9 mouse cellular contexts compared by ENCODE assay signal in genomic region chr1:61139291-61139983, GRCm38 (mm10).
A peak's percentile ranks its signal among the peaks of the same experiment; 100 is the strongest.
DNase-seq lines count a peak whose midpoint lies in the region; ATAC-seq and TF ChIP-seq lines count a peak whose summit lies in the region.
"Had no signal": no experiment of that assay in that cellular context is flagged by ENCODE, and none has a peak within 500 bp of the region (broad histone marks: within the 10 kb centered on the region; RNA-seq: fewer than 3 reads in every experiment).

No protein-coding gene starts in this region.

- peak; percentile 32 for DNase-seq in kidney, adult 18-20 months
- DNase-seq in kidney, adult 11 months: no peak
- DNase-seq in embryo, embryonic 10.5 days (ENCODE audit: low spot score): peak; percentile 87
- DNase-seq in gastrocnemius, postnatal 14 days: peak; percentile 39
- peak; percentile 69 for DNase-seq in left cerebral cortex, postnatal 4 days

- peak overlapping the region; percentile 21; the same call in 1 of the 2 replicates for H3K4me3 ChIP-seq in intestine, embryonic 16.5 days (ENCODE audit: low read length)
- H3K4me3 ChIP-seq in midbrain, embryonic 16.5 days (ENCODE audit: low read depth, low read length): peak overlapping the region; percentile 13; the same call in 1 of the 2 replicates
- no peak overlapping the region; the same call in 1 of the 2 replicates for H3K4me3 ChIP-seq in testis, adult 2 months (ENCODE audit: control insufficient read depth, low read depth, low read length)

- H3K4me1 ChIP-seq in intestine, embryonic 16.5 days (ENCODE audit: control insufficient read depth, insufficient read depth, low read length): peaks cover 27% of the 10 kb centered on the region
- H3K4me1 ChIP-seq in midbrain, embryonic 16.5 days (ENCODE audit: control insufficient read depth, insufficient read depth, low read length): peaks cover 32% of the 10 kb centered on the region
- peaks cover 12% of the 10 kb centered on the region for H3K4me1 ChIP-seq in testis, adult 2 months (ENCODE audit: control insufficient read depth, insufficient read depth, low read length)

- no peaks in the 10 kb centered on the region for H3K36me3 ChIP-seq in intestine, embryonic 16.5 days (ENCODE audit: control insufficient read depth, insufficient read depth, low read length)
- no peaks in the 10 kb centered on the region for H3K36me3 ChIP-seq in midbrain, embryonic 16.5 days (ENCODE audit: control insufficient read depth, insufficient read depth, low read length)
- H3K36me3 ChIP-seq in testis, adult 2 months (ENCODE audit: control insufficient read depth, insufficient read depth, low read length): no peaks in the 10 kb centered on the region

- TF ChIP-seq CTCF in testis, adult 2 months (IDR thresholded peaks at IDR 0.05; ENCODE audit: control insufficient read depth, insufficient read depth, insufficient replicate concordance, low read depth, low read length): peak; percentile 40; the same call in 1 of the 2 replicates

- H3K4me2 ChIP-seq in intestine, embryonic 16.5 days (ENCODE audit: low read depth, low read length): peak overlapping the region; percentile 46
- peak overlapping the region; percentile 44 for H3K4me2 ChIP-seq in midbrain, embryonic 16.5 days (ENCODE audit: low read length)

- TF ChIP-seq POLR2A in testis, adult 2 months (IDR thresholded peaks at IDR 0.05; ENCODE audit: control insufficient read depth, low read depth, low read length): no peak

- peak; percentile 36; the same call in 1 of the 2 replicates for ATAC-seq in intestine, embryonic 16.5 days
- ATAC-seq in midbrain, embryonic 16.5 days: peak; percentile 54; the same call in 1 of the 2 replicates

- no peak overlapping the region for H3K9ac ChIP-seq in intestine, embryonic 16.5 days (ENCODE audit: low read depth, low read length)
- H3K9ac ChIP-seq in midbrain, embryonic 16.5 days (ENCODE audit: low read depth, low read length): peak overlapping the region; percentile 23

- peak overlapping the region; percentile 68 for H3K27ac ChIP-seq in intestine, embryonic 16.5 days (ENCODE audit: low read length)
- peak overlapping the region; percentile 9 for H3K27ac ChIP-seq in midbrain, embryonic 16.5 days (ENCODE audit: low read length)
- no peak overlapping the region for H3K27ac ChIP-seq in testis, adult 2 months (ENCODE audit: control insufficient read depth, insufficient read depth, low read depth, low read length)
- H3K27ac ChIP-seq: macrophage had no signal

- intact Hi-C loops in gastrocnemius, postnatal 14 days (cut with DNase I; ENCODE audit: low total_unique reads): no loop called here
- intact Hi-C loops in left cerebral cortex, postnatal 4 days (cut with DNase I): no loop called here

- 16% methylated on average over 15 of the region's 15 CpGs for WGBS in intestine, embryonic 16.5 days
- WGBS in midbrain, embryonic 16.5 days: under 1% methylated on average over 15 of the region's 15 CpGs

- no peaks in the 10 kb centered on the region for H3K9me3 ChIP-seq in intestine, embryonic 16.5 days (ENCODE audit: control insufficient read depth, low read length)
- H3K9me3 ChIP-seq in midbrain, embryonic 16.5 days (replicated peaks; ENCODE audit: control insufficient read depth, low read length, poor library complexity, severe bottlenecking): no peaks in the 10 kb centered on the region

- H3K27me3 ChIP-seq in intestine, embryonic 16.5 days (replicated peaks; ENCODE audit: control insufficient read depth, insufficient read depth, low read length): no peaks in the 10 kb centered on the region
- no peaks in the 10 kb centered on the region for H3K27me3 ChIP-seq in midbrain, embryonic 16.5 days (ENCODE audit: control insufficient read depth, insufficient read depth, low read depth, low read length)
- H3K27me3 ChIP-seq in testis, adult 2 months (ENCODE audit: control insufficient read depth, insufficient read depth, low read length): no peaks in the 10 kb centered on the region
